Mouse (Mus musculus): Measurements from ENCODE around the gene Nxf1. TPM values are rescaled to one million over a fixed set of nuclear protein-coding genes. Genes with fewer than 3 reads are reported as not detected.
"Not testable (repeated sequence)": the region's sequence is repeated elsewhere in the genome, so short reads cannot be mapped to it uniquely, and the experiment has no call there.

The Nxf1 gene
- total RNA-seq (2021) (100 to 1,000 TPM; 102 to 165 TPM), polyA plus RNA-seq (2012; rRNA removed) (43.4 and 48.0 TPM in 2 replicates)
- long read RNA-seq, full-length matches to known transcripts: 26 of 46 reads
- long read RNA-seq, partial matches to known transcripts: 14 of 46 reads
- long read RNA-seq, other reads (novel, unspliced or antisense): 6 of 46 reads

DNA sequence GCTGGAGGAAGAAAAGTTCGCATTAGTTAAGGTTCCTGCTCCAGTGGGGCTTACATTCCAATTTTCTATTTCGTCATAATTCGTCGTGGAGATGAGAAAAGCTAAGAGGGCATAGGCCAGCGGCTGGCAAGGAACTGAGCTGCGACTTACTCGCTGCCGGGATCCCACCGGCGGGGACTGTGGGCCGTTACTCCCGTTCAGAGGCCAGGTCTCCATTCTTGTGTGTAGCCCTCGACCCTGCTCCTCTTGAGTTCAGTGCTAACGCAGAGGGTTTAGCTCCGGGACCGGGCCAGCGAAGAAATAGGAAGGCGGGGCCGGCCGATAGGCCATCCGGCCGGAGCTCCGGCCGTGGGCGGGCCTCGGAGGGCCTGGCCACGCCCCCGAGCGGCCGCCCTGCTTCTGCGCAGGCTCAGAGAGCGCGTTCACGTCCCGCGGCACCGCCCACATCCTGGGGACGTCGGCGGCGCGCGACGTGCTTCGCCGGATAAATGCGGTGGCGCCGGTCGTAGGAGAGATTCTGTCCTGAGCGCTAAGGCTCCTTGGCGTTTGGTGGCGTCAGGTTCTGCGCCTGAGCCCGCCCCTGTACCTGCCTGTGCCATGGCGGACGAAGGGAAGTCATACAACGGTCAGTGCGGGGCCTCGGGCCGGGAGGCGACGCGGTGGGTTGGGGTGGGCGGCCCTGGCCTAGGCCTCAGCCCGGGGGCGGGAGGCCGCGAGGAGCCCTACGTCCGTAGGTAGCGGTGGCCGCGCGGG, at the start of gene Nxf1:
TSS of gene Nxf1 (plus strand) at position 439 of the 753 bp plus-strand sequence.
- peak; percentile 95 for DNase-seq

DNA sequence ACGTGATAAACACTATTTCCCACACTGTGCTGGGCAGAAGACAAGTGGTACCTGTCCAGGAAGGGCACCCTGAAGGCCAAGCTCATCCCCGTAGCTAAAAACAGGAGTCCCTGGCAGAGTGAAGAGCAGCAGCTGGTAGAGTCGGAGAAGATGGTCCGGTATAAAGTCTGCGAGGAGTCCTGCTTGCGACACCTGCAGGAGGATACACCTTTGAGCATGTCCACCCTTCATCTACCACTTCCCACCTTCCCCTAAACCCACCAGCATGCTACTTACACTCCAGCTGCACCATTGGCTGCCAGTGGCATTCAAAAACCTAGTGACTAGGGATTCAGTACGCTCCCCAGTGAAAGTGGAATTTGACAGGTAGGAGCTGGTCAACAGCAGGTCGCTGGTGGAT, 47.9 kb upstream of the Nxf1 start:
- DNase-seq: no peak

DNA sequence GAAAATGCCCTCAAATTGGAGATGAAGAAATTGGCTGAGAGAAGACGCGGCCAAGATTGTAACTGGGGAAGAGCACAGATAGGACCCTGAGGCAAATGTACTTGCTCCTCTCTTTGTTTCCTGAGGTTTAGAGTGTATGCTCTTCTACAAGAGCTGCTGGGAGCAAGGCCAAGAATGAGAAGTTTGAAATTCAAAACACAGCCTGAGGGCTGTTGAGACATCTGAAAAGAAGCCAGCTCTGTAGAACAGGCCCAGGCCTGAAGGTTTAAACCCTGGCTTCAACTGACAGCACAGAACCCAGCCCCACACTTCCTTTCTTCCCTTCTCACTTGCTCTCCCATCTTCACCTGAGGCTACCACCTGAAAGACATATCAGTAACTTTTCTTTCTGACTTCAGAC, 46.8 kb upstream of the Nxf1 start:
- no peak for DNase-seq

DNA sequence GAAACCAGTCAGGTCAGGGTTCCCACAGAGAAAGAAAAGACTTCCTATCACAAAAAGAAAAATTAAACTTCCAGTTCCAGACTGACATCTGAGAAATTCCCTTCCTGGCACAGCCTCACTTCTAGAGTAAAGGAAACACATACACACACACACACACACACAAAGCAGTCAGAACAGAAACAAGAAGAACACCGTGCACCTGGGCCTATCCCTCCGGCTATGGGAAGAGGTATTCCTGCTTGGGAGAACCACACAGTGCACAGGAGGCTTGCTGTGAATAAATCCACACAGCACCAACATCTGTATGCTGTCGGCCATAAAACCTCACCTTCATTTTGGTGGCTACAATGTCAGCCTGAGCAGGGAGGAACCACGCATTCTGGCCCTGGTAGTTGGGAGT, 45.4 kb upstream of the Nxf1 start:
- DNase-seq: no peak

DNA sequence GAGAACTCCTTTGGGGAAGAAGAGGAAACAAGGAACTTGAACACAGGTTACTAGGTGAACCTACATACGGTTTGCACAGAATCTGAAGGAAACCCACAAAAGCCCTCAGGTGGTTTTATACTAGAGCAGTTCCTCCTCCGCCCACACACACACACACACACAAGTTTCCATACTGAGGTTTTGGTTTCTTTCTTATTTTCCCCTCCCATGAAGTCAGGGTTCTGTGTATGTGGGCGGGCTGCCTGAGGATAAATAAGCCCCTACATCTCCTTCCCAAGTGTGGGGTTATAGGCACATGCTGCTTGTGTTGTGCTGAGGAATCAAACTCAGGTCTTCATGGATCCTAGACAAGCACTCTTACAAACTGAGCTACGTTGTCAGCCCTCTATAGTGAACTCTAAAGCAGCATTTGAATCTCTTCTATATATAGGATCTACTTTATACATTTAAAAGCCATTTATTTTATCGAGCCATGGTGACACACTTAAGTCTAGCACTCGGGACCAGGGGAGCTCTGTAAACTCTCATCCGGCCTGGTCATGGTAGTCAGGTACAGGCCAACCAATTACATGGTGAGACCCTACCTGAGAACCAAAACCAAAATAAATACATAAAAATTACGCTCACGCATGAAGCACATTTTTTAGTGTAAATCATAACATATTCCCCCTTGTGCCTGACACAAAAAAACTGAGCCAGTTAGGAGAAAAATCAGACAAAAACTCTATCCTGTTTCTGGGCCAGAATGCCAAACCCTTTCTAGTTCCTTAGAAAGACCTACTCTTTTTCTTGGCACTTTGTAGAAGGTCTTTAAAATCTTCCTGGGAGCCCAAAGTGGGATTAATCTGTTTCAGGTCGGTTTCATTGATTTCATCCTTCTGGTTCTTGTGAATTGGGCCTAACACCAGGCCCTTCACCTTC, 44.7 kb upstream of the Nxf1 start:
- DNase-seq: no peak

DNA sequence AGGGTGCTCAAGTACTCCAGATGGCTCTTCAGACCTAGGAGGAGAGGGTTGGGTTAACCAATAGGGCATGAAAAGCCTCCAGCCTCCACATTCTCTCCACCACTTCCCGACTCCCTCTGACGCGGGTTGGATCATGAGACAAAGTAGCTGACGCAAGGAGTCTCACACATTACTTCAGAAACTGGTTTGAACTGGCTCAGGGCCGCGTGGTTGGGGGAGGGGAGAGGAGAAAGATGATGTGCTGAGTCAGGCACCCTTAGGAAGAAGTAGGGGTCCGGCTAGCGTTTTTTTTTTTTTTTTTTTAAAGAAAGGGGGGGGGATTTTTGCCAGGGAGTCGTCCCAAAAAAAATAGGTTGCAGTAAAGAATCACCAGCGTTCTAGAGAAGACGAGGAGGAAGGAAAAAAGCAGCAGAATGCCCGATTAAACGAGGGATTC, 44.0 kb upstream of the Nxf1 start:
- peak; percentile 86 for DNase-seq

DNA sequence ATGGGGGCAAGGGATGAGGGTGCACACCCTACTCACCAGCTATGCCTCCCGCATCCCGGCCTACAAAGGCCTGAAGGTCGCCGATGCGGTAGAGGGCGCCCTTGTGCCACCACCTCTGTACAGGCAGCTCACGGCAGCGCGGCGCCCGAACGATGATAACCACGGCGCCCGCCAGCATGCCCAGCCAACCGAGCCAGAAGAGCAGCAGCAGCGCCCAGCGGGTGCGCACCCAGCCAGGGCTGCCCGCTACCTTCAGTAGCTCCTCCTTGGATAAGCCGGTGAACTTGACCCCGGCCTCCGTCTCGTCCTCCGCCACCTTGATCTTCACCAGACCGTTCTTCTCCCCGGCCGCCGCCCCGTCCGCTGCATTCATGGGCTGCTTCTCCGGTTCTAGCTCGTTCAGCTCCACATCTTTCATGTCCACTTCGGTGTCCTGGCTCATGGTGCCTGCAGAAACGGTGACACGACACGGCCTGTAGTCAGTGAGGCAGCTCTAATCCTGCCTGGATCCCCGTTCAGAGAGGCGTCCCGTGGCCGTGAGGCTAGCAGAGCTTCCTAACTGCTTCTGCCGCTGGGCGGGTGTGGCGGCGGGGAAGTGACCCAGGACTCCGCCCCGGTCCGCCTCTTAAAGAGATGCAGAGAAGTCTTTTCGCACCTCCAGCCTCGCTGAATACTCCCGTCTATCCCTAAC, 43.4 kb upstream of the Nxf1 start:
- DNase-seq: peak; percentile 95

DNA sequence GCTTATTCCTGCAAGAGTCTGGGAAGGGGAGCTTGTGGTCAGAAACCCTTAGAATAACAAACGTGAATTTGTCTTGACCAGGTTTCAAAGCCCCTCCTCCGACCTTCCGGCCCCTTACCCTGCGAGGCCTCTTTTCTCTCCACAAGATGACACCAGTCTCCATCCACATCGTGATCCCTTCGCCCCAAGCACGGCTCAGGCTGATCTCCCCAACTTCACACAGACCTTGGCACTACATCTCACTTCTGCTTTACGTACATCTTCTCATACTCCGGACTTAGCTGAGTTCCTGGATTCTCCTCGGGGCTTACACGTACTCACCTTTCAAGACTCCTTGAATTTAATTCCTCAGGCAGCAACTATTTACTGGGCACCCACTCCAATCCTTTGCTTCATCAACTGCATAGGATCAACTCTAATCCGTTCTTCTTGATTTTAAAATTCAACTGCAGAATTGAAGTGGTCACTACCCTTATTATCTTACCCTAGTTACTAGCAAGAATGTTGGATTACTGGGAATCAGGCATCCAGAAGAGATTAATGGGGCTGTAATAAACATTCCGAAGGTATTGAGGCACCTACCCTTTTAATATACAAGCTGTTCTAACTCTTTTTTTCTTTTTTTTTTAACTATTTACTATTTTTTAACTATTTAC, 42.7 kb upstream of the Nxf1 start:
- no peak for DNase-seq

DNA sequence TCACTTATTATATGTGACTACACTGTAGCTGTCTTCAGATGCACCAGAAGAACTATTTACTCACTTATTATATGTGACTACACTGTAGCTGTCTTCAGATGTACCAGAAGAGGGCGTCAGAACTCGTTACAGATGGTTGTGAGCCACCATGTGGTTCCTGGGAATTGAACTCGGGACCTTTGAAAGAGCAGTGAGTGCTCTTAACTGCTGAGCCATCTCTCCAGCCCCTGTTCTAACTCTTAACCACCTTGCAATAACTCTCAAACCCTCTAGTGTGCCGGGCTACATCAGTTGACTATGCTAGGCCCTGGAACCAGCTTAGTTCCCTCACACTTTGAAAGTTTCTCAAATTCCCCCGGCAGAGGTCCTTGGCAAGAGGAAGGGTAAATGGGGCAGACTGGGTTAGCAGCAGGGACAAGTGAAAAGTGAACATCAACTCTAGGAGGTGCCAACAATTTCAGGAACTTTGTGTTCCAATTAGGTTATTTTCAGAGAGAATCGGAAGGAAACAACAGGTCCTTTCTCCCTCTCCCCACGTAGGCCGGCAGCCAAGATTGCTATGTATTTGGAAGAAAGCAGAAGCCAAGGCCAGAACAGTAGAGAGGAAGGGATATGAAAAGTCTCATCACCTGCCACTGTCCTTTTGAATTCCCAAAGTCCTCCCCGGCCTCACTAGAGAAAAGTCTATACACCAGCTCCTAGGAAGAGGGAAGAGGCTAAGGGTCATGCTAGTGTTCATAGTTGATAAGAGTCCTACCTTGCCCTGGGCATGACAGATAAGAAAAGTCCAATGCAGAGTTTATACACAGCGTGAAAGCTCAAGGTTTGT, 42.0 kb upstream of the Nxf1 start:
- no peak for DNase-seq

DNA sequence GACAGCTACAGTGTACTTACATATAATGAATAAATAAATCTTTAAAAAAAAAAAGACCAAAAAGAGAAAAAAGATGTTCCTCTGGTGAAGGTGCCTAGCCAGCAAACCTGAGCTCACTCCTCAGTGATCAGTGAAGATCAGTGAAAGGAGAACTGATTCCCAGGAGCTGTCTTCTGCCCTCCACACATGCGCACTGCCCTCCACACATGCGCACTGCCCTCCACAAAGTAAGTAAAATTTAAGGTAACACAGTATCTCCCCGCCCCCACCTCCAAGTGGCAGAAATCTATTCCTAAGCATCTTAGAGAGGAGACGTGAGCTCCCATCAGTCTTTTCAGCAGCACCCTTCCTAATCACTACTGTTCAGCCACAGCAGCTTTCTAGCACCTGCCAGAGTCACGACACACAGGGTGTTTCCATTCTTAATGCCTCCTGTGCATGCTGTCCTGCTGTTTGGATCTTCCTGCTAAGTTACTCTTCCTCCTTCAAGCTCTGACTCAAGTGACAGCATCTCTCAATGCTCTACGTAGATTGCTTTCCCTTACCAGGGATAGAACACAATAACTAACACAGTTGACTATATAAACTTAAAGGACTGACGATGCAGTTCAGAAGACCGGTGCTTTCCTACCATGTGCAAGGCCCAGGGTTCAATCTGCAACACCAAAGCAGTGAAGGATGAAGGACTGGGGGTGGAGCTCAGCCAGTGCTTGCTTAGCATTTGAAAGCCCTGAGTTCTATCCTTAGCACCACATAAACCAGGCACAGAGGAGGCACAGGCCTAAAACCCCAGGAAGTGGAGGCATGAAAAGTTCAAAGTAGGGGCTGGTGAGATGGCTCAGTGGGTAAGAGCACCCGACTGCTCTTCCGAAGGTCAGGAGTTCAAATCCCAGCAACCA, 40.8 kb upstream of the Nxf1 start:
- no peak for DNase-seq

DNA sequence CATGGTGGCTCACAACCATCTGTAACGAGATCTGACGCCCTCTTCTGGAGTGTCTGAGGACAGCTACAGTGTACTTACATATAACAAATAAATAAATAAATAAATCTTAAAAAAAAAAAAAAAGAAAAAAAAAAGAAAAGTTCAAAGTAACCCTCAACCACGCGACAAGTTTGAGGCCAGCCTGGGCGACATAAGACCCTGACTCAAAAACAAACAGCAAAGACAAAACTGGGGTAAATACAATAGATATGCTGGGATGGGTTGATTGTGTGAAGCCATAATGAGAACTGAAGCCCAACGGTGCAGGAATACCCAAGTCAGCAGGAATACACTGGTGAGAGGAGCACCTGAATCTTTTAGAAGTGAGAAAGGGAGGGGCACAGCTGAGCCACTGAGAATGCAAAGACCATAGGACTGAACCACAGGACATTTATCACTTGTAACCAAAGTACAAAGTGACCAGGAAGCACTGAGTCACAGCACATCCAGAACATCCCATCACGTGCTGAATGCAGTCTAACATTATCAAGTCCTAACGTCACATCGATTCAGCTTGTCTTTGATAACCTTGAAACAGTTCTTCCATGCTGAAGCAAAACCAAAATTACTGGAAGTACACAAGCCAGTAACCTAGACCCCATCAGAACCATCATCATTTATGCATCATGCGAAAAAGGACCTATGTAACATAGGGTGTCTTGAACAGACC, 40.0 kb upstream of the Nxf1 start:
- DNase-seq: no peak

DNA sequence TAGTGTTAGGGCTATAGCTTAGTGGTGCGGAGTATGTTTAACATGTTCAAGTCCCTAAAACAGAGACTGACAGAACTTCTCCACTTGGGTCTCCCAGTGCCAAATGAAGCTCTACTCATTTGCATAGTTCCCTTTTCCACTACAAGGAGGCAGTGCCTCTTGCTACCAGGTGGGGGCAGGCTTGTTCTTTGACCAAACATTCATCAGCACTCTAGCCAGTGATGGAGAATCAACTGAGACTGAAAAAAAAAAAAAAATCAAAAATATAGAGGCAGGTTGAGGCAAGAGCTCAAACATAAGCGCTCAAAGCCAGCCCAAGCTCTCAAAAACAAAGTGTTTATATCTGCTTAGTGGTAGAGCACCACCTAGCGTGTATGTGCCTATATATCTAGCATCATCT, 38.5 kb upstream of the Nxf1 start:
- peak; percentile 67 for DNase-seq

DNA sequence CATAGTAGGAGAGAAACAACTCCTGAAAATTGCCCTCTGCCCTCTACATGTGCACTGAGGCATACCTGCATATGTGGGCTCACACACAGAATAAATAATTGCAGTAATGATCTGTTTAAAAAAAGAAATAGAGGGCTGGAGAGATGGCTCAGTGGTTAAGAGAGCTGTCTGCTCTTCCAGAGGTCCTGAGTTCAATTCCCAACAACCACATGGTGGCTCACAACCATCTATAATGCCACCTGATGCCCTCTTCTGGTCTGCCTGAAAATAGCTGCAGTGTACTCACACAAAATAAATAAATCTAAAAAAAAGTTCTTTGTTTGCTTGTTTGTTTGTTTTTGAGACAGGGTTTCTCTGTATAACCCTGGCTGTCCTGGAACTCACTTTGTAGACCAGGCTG, 37.8 kb upstream of the Nxf1 start:
- DNase-seq: not testable (repeated sequence)

DNA sequence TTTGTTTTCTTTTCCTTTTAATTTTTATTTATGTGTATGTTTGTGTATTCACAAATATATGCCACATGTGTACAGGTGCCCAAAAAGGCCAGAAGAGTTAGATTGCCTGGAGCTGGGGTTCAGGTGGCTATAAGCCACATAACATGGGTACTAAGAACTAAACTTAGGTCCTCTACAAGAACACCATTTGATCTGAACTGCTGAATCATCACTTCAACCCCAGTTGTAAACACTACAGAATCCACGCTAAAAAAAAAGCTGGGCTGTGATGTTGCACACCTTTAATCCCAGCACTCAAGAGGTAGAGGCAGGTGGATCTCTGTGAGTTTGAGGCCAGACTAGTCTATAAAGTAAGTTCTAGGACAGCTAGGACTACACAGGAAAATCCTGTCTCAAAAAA, 35.5 kb upstream of the Nxf1 start:
- no peak for DNase-seq

DNA sequence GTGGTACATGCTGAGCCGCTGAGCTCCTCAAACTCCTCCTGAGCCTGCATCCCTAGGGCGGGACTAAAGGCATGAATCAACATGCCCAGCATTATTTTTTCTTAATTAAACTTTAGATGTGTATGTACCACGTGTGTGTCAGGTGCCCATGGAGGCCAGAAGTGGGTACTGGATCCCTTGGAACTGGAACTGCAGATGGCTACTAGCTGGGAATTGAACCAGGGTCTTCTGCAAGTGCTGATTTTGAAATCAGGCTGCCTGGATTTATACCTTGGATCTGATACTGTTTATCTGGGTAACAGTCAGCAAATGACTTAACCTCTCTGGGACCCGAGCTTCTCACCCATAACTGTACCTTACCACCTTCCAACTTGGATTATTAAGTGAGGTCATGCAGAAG, 34.9 kb upstream of the Nxf1 start:
- no peak for DNase-seq

DNA sequence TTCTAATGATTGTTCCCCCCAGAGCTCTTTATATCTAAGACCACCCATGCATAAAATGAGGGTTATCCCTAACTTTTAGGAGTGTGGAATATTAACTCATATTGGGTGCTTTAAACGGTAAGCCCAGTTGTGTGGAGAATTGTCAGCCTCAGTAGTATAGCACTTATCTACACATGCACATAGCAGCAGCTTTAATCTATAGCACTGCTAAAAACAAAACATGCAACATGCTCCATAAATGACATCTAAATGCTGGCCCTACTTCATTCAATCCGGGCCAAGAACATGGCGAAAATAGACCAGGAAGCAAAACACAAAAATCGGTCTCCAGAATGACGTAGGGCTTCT, 34.3 kb upstream of the Nxf1 start:
- DNase-seq: no peak

DNA sequence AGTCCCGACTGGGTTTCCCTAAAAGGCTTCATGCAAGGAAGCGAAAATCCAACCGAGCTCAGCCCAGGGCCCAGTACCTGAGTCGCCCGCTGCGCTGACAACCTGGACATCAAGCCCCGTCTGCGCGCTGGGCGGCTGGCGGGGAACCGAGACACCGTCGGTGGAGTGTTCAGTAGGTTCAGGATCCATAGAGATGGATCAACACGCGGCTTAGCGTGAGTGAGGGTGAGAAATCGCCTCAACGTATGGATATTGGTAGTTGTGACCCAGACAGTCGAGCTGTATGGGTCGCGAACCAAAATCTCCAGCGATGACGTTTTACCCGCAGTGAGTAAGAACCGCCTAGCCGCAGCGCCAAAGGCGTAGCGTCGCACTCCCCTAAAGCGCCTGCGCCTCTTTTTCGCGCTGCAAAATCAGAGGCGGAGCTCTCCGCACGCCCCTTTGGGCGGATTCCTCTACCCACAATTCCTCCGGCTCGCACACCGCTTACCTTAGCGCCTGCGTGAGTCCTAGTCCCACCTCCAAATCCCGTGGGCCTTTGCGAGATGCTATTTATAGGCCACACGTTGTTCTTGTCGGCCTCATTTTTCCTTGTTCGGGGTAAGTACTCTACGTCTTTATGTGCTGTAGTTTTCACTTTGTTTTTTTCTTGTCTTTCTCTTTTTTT, 33.8 kb upstream of the Nxf1 start, which contains the start of gene Slc3a2:
TSS of gene Slc3a2 (minus strand) at position 463 of the 667 bp plus-strand sequence.
- DNase-seq: peak; percentile 98

DNA sequence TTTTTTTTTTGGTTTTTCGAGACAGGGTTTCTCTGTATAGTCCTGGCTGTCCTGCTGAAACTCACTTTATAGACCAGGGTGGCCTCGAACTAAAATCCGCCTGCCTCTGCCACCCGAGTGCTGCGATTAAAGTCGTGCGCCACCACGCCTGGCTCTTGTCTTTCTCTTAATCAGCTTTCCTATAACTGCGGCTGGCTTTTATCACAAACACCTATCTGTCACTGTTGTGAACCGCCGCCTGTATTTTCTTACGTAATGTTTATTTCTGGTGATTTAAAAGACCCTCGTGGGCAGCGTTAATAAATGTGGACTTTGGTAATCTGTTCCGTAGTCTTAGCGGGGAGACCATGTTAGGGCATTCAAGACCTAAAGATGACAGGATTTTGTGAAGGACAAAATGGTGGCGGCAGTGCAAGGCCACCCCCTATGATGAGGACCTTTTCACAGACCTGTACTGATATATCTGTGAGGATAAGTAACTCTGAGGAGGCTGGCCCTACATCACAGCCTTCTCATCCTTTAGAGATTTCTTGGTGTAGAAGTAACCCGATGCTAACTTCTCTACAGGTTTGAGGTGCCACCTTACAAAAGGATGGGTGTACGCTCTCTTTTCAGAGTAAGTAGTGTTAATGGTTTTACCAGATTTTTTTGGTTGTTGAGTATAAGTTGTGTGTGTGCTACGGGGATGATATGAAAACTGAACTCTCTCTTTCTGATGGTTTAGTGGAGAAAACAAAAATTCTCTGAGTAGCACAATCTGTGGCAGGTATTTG, 33.1 kb upstream of the Nxf1 start:
- DNase-seq: no peak

Data from adrenal gland, adult 2 months (tissue).